Mouse (Mus musculus): ENCODE measurements around the gene Kdm4c. TPM values are rescaled to one million over a fixed set of nuclear protein-coding genes. Genes with fewer than 3 reads are reported as not detected.

Kdm4c gene
- polyA plus RNA-seq, 1 experiment from 2014 or later: 16.6 TPM

DNA sequence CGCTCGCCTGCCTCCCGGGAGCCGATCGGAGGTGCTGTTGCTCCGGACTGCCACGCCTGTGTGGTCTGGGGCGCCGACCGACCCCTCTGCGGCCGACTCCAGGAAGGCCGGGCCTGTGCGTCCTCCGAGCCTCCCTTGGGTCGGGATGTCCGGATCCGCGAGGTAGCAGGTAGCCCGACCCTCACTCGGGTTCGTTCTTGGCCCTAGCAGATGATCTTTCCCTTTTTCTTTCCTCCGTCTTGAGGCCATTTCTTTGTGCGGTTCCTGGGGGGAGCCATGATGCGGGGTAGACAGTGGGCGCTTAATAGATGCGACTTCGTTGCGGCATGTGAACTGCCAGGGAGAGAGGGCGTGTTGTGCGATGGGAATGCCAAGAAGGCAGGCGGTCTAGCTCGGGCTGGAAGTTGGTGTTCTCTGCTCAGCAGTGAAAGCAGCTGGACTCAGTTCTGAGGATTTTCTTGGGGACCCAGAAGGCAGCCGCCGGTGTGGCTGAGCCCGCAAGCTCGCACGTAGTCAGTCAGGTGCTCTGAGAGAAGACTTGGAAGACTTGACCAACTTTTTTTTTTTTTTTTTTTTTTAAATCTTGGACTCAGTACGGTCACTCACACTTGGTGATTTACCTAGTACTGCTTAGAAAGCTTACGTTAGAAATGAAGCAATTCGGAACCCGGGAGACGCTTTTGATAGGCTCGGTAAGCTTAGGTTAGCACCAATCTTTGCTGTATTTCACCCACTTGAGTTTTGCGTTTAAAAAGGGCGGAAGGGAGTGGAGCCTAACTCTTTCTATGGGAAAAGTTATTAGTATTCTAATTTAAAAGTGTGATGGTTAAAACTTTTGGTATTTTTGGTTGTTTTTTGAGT, 10.2 kb downstream of the Kdm4c start:
- Histone ChIP-seq H3K4me1 (ENCODE audit: control insufficient read depth, insufficient read depth, low read length) (peaks cover 11% of the 10 kb centered on the region), H3K4me3 (ENCODE audit: low read depth, low read length) (peak overlapping the region; percentile 93), H3K9ac (ENCODE audit: low read depth, low read length) (peak overlapping the region; percentile 92), H3K4me2 (ENCODE audit: low read length) (peak overlapping the region; percentile 68), H3K27ac (ENCODE audit: low read length) (peak overlapping the region; percentile 91), H3K36me3 (ENCODE audit: control insufficient read depth, insufficient read depth, low read length) (no peaks in the 10 kb centered on the region), H3K9me3 (replicated peaks; ENCODE audit: control insufficient read depth, low read length, poor library complexity, severe bottlenecking) (no peaks in the 10 kb centered on the region), H3K27me3 (ENCODE audit: control insufficient read depth, insufficient read depth, low read depth, low read length) (no peaks in the 10 kb centered on the region)
- peak; percentile 66 for ATAC-seq
- under 1% methylated on average over 45 of the region's 46 CpGs for WGBS

DNA sequence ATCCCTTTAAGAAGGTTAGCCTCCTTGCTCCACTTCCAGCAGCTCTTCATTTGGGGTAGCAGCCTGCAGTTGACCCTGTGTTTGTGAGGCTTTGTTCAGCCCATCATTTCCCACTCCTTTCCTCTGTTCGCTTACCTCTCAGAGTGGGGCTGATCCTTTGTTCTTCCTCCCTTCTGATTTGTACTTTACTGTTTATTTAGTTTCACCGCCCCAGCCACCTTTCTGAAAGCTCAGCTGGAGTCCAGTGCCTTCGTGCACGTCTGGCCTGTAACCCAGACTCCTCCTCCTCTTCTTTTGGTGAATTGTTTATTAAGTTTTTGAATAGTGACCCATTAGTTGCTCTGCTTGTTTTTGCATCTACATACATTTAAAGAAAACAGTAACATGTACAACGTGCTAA, 15.6 kb downstream of the Kdm4c start:
- Histone ChIP-seq H3K4me2 (ENCODE audit: low read length) (no peak overlapping the region), H3K4me3 (ENCODE audit: low read depth, low read length) (no peak overlapping the region), H3K36me3 (ENCODE audit: control insufficient read depth, insufficient read depth, low read length) (no peaks in the 10 kb centered on the region), H3K9me3 (replicated peaks; ENCODE audit: control insufficient read depth, low read length, poor library complexity, severe bottlenecking) (no peaks in the 10 kb centered on the region), H3K4me1 (ENCODE audit: control insufficient read depth, insufficient read depth, low read length) (peaks cover 11% of the 10 kb centered on the region), H3K27ac (ENCODE audit: low read length) (no peak overlapping the region), H3K27me3 (ENCODE audit: control insufficient read depth, insufficient read depth, low read depth, low read length) (no peaks in the 10 kb centered on the region), H3K9ac (ENCODE audit: low read depth, low read length) (no peak overlapping the region)
- ATAC-seq: no peak
- 15% methylated on average over 5 of the region's 5 CpGs for WGBS

DNA sequence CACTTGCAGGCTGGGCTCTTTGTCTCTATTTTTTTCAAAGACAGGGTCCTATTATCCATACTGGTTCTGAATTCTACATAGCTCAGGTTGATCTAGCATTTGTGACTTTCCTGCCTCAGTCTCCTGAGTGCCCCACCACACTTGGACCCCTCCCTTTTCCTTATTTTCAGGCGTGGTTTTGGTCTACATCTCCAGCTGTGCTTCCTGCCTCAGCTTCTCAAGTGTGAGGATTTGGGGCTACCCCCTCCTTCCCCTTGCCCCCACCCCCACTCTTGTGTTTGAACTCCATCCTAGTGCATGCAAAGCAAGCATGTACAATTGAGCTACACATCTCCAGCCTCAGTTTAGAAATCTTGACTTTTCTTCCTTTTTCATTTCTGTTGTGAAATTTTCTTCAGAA, 16.2 kb downstream of the Kdm4c start:
- H3K4me2 ChIP-seq (ENCODE audit: low read length): no peak overlapping the region
- no peak for ATAC-seq
- peaks cover 7% of the 10 kb centered on the region for H3K4me1 ChIP-seq (ENCODE audit: control insufficient read depth, insufficient read depth, low read length)
- 22% methylated on average over 1 of the region's 1 CpGs for WGBS
- no peaks in the 10 kb centered on the region for H3K9me3 ChIP-seq (replicated peaks; ENCODE audit: control insufficient read depth, low read length, poor library complexity, severe bottlenecking)
- no peak overlapping the region for H3K27ac ChIP-seq (ENCODE audit: low read length)
- no peaks in the 10 kb centered on the region for H3K27me3 ChIP-seq (ENCODE audit: control insufficient read depth, insufficient read depth, low read depth, low read length)
- H3K36me3 ChIP-seq (ENCODE audit: control insufficient read depth, insufficient read depth, low read length): 0 out of 2 replicates have a peak, but pooled peaks cover under 1% of the 10 kb centered on the region
- no peak overlapping the region for H3K4me3 ChIP-seq (ENCODE audit: low read depth, low read length)
- H3K9ac ChIP-seq (ENCODE audit: low read depth, low read length): no peak overlapping the region

DNA sequence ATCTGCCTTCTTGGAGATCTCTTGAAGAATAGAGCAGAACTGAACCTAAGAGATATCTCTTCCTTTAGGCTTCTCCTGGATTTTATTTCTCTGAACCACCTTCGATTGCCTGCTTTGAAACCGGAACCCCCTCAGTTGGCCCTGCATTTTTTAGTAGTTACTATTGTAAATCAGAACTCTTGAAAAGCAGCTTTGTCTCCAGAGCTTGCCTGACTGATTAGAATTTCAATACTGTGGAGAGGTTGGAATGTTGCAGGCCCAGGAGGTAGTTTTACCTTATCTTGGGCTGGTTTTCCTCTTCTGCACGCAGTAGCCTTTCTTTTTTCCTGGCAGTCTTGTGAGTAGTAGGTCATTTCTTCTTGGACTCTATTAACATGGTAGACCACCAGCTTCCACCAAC, 17.0 kb downstream of the Kdm4c start:
- Histone ChIP-seq H3K9me3 (replicated peaks; ENCODE audit: control insufficient read depth, low read length, poor library complexity, severe bottlenecking) (no peaks in the 10 kb centered on the region), H3K4me2 (ENCODE audit: low read length) (no peak overlapping the region), H3K36me3 (ENCODE audit: control insufficient read depth, insufficient read depth, low read length) (peaks cover 4% of the 10 kb centered on the region; the same call in 1 of the 2 replicates), H3K27ac (ENCODE audit: low read length) (no peak overlapping the region), H3K9ac (ENCODE audit: low read depth, low read length) (no peak overlapping the region), H3K4me3 (ENCODE audit: low read depth, low read length) (no peak overlapping the region), H3K27me3 (ENCODE audit: control insufficient read depth, insufficient read depth, low read depth, low read length) (no peaks in the 10 kb centered on the region), H3K4me1 (ENCODE audit: control insufficient read depth, insufficient read depth, low read length) (0 out of 2 replicates have a peak, but pooled peaks cover 5% of the 10 kb centered on the region)
- WGBS: 13% methylated on average over 3 of the region's 3 CpGs
- no peak for ATAC-seq

DNA sequence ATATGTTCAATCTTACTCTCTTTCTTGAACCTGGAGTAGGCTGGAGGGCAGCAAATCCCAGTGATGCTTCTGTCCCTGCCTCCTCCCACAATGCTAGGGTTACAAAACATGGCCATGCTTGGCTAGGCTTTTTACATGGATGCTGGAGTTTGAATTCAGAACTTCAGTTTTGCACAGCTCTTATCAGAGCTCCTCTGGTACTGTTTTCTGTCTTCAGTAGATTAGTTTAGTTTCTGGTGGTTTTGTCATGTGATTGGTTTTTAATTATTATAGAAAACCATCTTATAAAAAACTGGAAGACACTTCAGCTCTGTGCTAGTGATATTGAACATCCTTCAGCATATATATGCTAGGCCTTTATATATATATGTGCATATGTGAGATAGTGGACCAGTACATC, 19.6 kb downstream of the Kdm4c start:
- Histone ChIP-seq H3K27ac (ENCODE audit: low read length) (no peak overlapping the region), H3K9me3 (replicated peaks; ENCODE audit: control insufficient read depth, low read length, poor library complexity, severe bottlenecking) (no peaks in the 10 kb centered on the region), H3K36me3 (ENCODE audit: control insufficient read depth, insufficient read depth, low read length) (peaks cover 10% of the 10 kb centered on the region), H3K4me2 (ENCODE audit: low read length) (no peak overlapping the region), H3K9ac (ENCODE audit: low read depth, low read length) (no peak overlapping the region), H3K4me3 (ENCODE audit: low read depth, low read length) (no peak overlapping the region), H3K4me1 (ENCODE audit: control insufficient read depth, insufficient read depth, low read length) (0 out of 2 replicates have a peak, but pooled peaks cover 5% of the 10 kb centered on the region), H3K27me3 (ENCODE audit: control insufficient read depth, insufficient read depth, low read depth, low read length) (no peaks in the 10 kb centered on the region)
- no peak for ATAC-seq

DNA sequence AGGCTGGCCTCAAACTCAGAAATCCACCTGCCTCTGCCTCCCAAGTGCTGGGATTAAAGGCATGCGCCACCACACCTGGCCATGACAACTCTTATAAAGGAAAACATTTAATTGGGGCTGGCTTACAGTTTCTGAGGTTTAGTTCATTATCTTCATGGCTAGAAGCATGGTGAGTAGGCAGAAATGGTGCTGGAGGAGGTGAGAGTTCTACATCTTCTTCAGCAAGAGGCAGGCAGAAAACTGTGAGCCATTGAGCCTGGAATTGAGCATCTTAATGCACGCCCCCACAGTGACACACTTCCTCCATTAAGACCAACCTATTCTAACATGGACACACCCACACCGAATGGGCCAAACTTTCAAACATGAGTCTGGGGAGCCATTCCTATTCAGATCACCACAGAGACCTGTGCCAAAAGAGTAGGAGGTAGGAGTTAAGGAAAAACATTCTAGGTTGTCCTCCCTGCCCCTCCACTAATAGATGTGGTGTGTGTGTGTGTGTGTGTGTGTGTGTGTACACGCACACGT, 22.2 kb downstream of the Kdm4c start:
- H3K9me3 ChIP-seq (replicated peaks; ENCODE audit: control insufficient read depth, low read length, poor library complexity, severe bottlenecking): no peaks in the 10 kb centered on the region
- 96% methylated on average over 5 of the region's 5 CpGs for WGBS
- no peak overlapping the region for H3K4me2 ChIP-seq (ENCODE audit: low read length)
- no peak overlapping the region for H3K4me3 ChIP-seq (ENCODE audit: low read depth, low read length)
- no peak overlapping the region for H3K9ac ChIP-seq (ENCODE audit: low read depth, low read length)
- no peak overlapping the region for H3K27ac ChIP-seq (ENCODE audit: low read length)
- no peak for ATAC-seq
- H3K4me1 ChIP-seq (ENCODE audit: control insufficient read depth, insufficient read depth, low read length): no peaks in the 10 kb centered on the region
- no peaks in the 10 kb centered on the region for H3K27me3 ChIP-seq (ENCODE audit: control insufficient read depth, insufficient read depth, low read depth, low read length)
- H3K36me3 ChIP-seq (ENCODE audit: control insufficient read depth, insufficient read depth, low read length): peaks cover 13% of the 10 kb centered on the region

DNA sequence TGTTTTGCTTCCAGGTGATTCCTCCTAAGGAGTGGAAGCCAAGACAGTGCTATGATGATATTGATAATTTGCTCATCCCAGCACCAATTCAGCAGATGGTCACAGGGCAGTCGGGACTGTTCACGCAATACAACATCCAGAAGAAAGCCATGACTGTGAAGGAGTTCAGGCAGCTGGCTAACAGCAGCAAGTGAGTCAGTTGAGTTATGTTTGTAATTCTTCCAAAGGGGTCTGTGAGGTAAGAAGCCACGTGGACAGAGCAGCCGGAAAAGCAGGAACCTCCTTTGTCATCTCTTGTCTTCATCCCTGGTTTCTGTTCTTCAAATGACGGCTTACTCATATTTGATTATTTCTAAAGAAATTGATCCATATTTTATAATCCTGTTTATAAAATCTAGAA, 28.9 kb downstream of the Kdm4c start:
- Histone ChIP-seq H3K4me2 (ENCODE audit: low read length) (no peak overlapping the region), H3K4me1 (ENCODE audit: control insufficient read depth, insufficient read depth, low read length) (no peaks in the 10 kb centered on the region), H3K36me3 (ENCODE audit: control insufficient read depth, insufficient read depth, low read length) (peaks cover 3% of the 10 kb centered on the region; the same call in 1 of the 2 replicates), H3K4me3 (ENCODE audit: low read depth, low read length) (no peak overlapping the region), H3K27ac (ENCODE audit: low read length) (no peak overlapping the region), H3K9me3 (replicated peaks; ENCODE audit: control insufficient read depth, low read length, poor library complexity, severe bottlenecking) (no peaks in the 10 kb centered on the region), H3K27me3 (ENCODE audit: control insufficient read depth, insufficient read depth, low read depth, low read length) (no peaks in the 10 kb centered on the region), H3K9ac (ENCODE audit: low read depth, low read length) (no peak overlapping the region)
- no peak for ATAC-seq
- 87% methylated on average over 5 of the region's 5 CpGs for WGBS

DNA sequence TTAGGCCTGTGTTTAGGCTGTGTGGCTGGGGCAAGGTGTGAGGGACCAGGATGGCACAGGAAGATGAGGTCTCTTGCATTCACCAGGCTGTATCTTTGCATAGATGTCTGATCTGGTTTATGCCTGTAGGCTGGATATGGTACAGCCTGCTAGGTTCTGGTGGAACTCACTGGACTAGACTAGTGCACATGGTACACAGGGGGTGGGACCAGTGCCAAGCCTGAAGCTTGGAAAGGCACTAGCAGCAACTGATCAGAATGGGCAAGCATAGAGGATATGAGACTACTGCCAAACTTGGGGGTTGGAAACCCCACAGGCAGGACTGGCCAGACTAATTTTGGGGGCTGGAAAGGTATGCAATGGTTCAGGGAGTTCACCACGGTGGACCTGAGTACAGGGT, 35.2 kb downstream of the Kdm4c start:
- H3K4me2 ChIP-seq (ENCODE audit: low read length): no peak overlapping the region
- no peaks in the 10 kb centered on the region for H3K9me3 ChIP-seq (replicated peaks; ENCODE audit: control insufficient read depth, low read length, poor library complexity, severe bottlenecking)
- H3K27me3 ChIP-seq (ENCODE audit: control insufficient read depth, insufficient read depth, low read depth, low read length): no peaks in the 10 kb centered on the region
- H3K9ac ChIP-seq (ENCODE audit: low read depth, low read length): no peak overlapping the region
- H3K4me3 ChIP-seq (ENCODE audit: low read depth, low read length): no peak overlapping the region
- H3K36me3 ChIP-seq (ENCODE audit: control insufficient read depth, insufficient read depth, low read length): no peaks in the 10 kb centered on the region
- H3K27ac ChIP-seq (ENCODE audit: low read length): no peak overlapping the region
- peak; percentile 25; the same call in 1 of the 2 replicates for ATAC-seq
- WGBS: 81% methylated on average over 1 of the region's 1 CpGs
- H3K4me1 ChIP-seq (ENCODE audit: control insufficient read depth, insufficient read depth, low read length): no peaks in the 10 kb centered on the region

DNA sequence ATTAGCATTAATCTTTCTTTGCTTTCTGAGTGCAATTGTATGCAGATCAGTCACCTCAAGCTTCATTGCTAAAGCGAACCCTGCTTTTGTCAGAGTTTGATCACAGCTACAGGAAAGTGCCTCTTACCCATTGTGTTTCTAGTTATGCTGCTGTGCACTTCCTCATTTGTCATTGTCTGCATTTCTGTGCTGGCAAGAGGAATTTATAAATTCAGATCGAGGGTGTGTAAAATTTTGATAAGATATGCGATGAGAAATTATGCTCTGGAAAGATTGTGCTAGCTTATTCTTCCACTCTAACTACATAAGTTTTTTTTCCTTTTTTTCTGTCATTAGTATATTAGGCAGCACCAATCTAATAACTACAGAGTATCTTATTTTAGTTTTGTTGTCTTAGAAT, 37.9 kb downstream of the Kdm4c start:
- H3K9ac ChIP-seq (ENCODE audit: low read depth, low read length): no peak overlapping the region
- no peak overlapping the region for H3K4me3 ChIP-seq (ENCODE audit: low read depth, low read length)
- H3K9me3 ChIP-seq (replicated peaks; ENCODE audit: control insufficient read depth, low read length, poor library complexity, severe bottlenecking): no peaks in the 10 kb centered on the region
- H3K27me3 ChIP-seq (ENCODE audit: control insufficient read depth, insufficient read depth, low read depth, low read length): no peaks in the 10 kb centered on the region
- 0 out of 2 replicates have a peak, but pooled peaks cover 2% of the 10 kb centered on the region for H3K36me3 ChIP-seq (ENCODE audit: control insufficient read depth, insufficient read depth, low read length)
- no peak overlapping the region for H3K4me2 ChIP-seq (ENCODE audit: low read length)
- ATAC-seq: no peak
- no peaks in the 10 kb centered on the region for H3K4me1 ChIP-seq (ENCODE audit: control insufficient read depth, insufficient read depth, low read length)
- 82% methylated on average over 3 of the region's 3 CpGs for WGBS
- H3K27ac ChIP-seq (ENCODE audit: low read length): no peak overlapping the region
